Mouse (Mus musculus): ENCODE data around the gene Per2. TPM values are rescaled to one million over a fixed set of nuclear protein-coding genes. Genes with fewer than 3 reads are reported as not detected.
A peak's percentile ranks its signal among the peaks of the same experiment; 100 is the strongest.

The Per2 gene
- polyA plus RNA-seq, 1 experiment, result 1.6 TPM

- Histone ChIP-seq H3K4me1 (ENCODE audit: control insufficient read depth, insufficient read depth, insufficient read length, low read length) (no peaks in the 10 kb centered on the region), H3K27ac (replicated peaks; ENCODE audit: low read depth, low read length) (no peak overlapping the region), H3K4me3 (ENCODE audit: insufficient read depth, low read depth, low read length) (no peak overlapping the region)
Observed at GRCm38 (mm10) chr1:91429212-91429611, 29.9 kb downstream of the Per2 start.

- H3K4me1 ChIP-seq (ENCODE audit: control insufficient read depth, insufficient read depth, insufficient read length, low read length), result no peaks in the 10 kb centered on the region
- no peak overlapping the region for H3K27ac ChIP-seq (replicated peaks; ENCODE audit: low read depth, low read length)
- H3K4me3 ChIP-seq (ENCODE audit: insufficient read depth, low read depth, low read length), result no peak overlapping the region
Observed at GRCm38 (mm10) chr1:91428614-91429013, 30.5 kb downstream of the Per2 start.

GRCm38 (mm10) chr1:91426397-91426796, 32.7 kb downstream of the Per2 start:
- Histone ChIP-seq H3K4me1 (ENCODE audit: control insufficient read depth, insufficient read depth, insufficient read length, low read length) (no peaks in the 10 kb centered on the region), H3K27ac (replicated peaks; ENCODE audit: low read depth, low read length) (no peak overlapping the region), H3K4me3 (ENCODE audit: insufficient read depth, low read depth, low read length) (no peak overlapping the region)

- no peaks in the 10 kb centered on the region for H3K4me1 ChIP-seq (ENCODE audit: control insufficient read depth, insufficient read depth, insufficient read length, low read length)
- no peak overlapping the region for H3K4me3 ChIP-seq (ENCODE audit: insufficient read depth, low read depth, low read length)
- no peak overlapping the region for H3K27ac ChIP-seq (replicated peaks; ENCODE audit: low read depth, low read length)
Observed at GRCm38 (mm10) chr1:91420601-91421065, 38.5 kb downstream of the Per2 start.

- no peak overlapping the region for H3K4me3 ChIP-seq (ENCODE audit: insufficient read depth, low read depth, low read length)
- no peak overlapping the region for H3K27ac ChIP-seq (replicated peaks; ENCODE audit: low read depth, low read length)
Observed at GRCm38 (mm10) chr1:91419862-91420600, 39.1 kb downstream of the Per2 start.

GRCm38 (mm10) chr1:91417991-91418390, 41.1 kb downstream of the Per2 start:
- Histone ChIP-seq H3K4me1 (ENCODE audit: control insufficient read depth, insufficient read depth, insufficient read length, low read length) (no peaks in the 10 kb centered on the region), H3K27ac (replicated peaks; ENCODE audit: low read depth, low read length) (no peak overlapping the region), H3K4me3 (ENCODE audit: insufficient read depth, low read depth, low read length) (no peak overlapping the region)

More at GRCm38 (mm10) chr1:91419862-91420600, 39.1 kb downstream of the Per2 start:
- H3K4me1 ChIP-seq (ENCODE audit: control insufficient read depth, insufficient read depth, insufficient read length, low read length), result no peaks in the 10 kb centered on the region

GRCm38 (mm10) chr1:91415311-91415710, 43.8 kb downstream of the Per2 start:
- no peak overlapping the region for H3K4me3 ChIP-seq (ENCODE audit: insufficient read depth, low read depth, low read length)
- H3K27ac ChIP-seq (replicated peaks; ENCODE audit: low read depth, low read length), result no peak overlapping the region
- no peaks in the 10 kb centered on the region for H3K4me1 ChIP-seq (ENCODE audit: control insufficient read depth, insufficient read depth, insufficient read length, low read length)

GRCm38 (mm10) chr1:91414903-91415302, 44.2 kb downstream of the Per2 start:
- H3K4me3 ChIP-seq (ENCODE audit: insufficient read depth, low read depth, low read length), result no peak overlapping the region
- H3K27ac ChIP-seq (replicated peaks; ENCODE audit: low read depth, low read length), result no peak overlapping the region
- H3K4me1 ChIP-seq (ENCODE audit: control insufficient read depth, insufficient read depth, insufficient read length, low read length), result no peaks in the 10 kb centered on the region

GRCm38 (mm10) chr1:91413898-91414594, 45.1 kb downstream of the Per2 start, which contains the start of gene Hes6:
Hes6 (minus strand) TSS chr1:91414038.
- H3K27ac ChIP-seq (replicated peaks; ENCODE audit: low read depth, low read length), result peak within 1 kb of the TSS; percentile 78
- H3K4me3 ChIP-seq (ENCODE audit: insufficient read depth, low read depth, low read length), result peak within 1 kb of the TSS; percentile 86
- H3K4me1 ChIP-seq (ENCODE audit: control insufficient read depth, insufficient read depth, insufficient read length, low read length), result no peaks in the 10 kb centered on the region

- Histone ChIP-seq H3K27ac (replicated peaks; ENCODE audit: low read depth, low read length) (peak overlapping the region; percentile 78), H3K4me3 (ENCODE audit: insufficient read depth, low read depth, low read length) (peak overlapping the region; percentile 86), H3K4me1 (ENCODE audit: control insufficient read depth, insufficient read depth, insufficient read length, low read length) (no peaks in the 10 kb centered on the region)
Observed at GRCm38 (mm10) chr1:91413536-91413897, 45.6 kb downstream of the Per2 start.

- Histone ChIP-seq H3K4me1 (ENCODE audit: control insufficient read depth, insufficient read depth, insufficient read length, low read length) (no peaks in the 10 kb centered on the region), H3K27ac (replicated peaks; ENCODE audit: low read depth, low read length) (peak overlapping the region; percentile 78), H3K4me3 (ENCODE audit: insufficient read depth, low read depth, low read length) (peak overlapping the region; percentile 86)
Observed at GRCm38 (mm10) chr1:91413030-91413506, 46.1 kb downstream of the Per2 start.

- peak overlapping the region; percentile 86 for H3K4me3 ChIP-seq (ENCODE audit: insufficient read depth, low read depth, low read length)
- no peaks in the 10 kb centered on the region for H3K4me1 ChIP-seq (ENCODE audit: control insufficient read depth, insufficient read depth, insufficient read length, low read length)
- H3K27ac ChIP-seq (replicated peaks; ENCODE audit: low read depth, low read length), result no peak overlapping the region
Observed at GRCm38 (mm10) chr1:91412286-91413029, 46.7 kb downstream of the Per2 start.

- Histone ChIP-seq H3K27ac (replicated peaks; ENCODE audit: low read depth, low read length) (no peak overlapping the region), H3K4me3 (ENCODE audit: insufficient read depth, low read depth, low read length) (peak overlapping the region; percentile 86; the same call in 1 of the 2 replicates), H3K4me1 (ENCODE audit: control insufficient read depth, insufficient read depth, insufficient read length, low read length) (no peaks in the 10 kb centered on the region)
Observed at GRCm38 (mm10) chr1:91411631-91412285, 47.4 kb downstream of the Per2 start.

- H3K27ac ChIP-seq (replicated peaks; ENCODE audit: low read depth, low read length), result no peak overlapping the region
- H3K4me3 ChIP-seq (ENCODE audit: insufficient read depth, low read depth, low read length), result no peak overlapping the region
- H3K4me1 ChIP-seq (ENCODE audit: control insufficient read depth, insufficient read depth, insufficient read length, low read length), result no peaks in the 10 kb centered on the region
Observed at GRCm38 (mm10) chr1:91407819-91408218, 51.3 kb downstream of the Per2 start.
